Mouse (Mus musculus): ENCODE measurements at regions not wholly inside any gene's neighbourhood (a gene's known extent, or its start where the extent isn't known, plus 50 kb on each side); places are given as distances from the start of the nearest gene placed in this dataset.

DNA sequence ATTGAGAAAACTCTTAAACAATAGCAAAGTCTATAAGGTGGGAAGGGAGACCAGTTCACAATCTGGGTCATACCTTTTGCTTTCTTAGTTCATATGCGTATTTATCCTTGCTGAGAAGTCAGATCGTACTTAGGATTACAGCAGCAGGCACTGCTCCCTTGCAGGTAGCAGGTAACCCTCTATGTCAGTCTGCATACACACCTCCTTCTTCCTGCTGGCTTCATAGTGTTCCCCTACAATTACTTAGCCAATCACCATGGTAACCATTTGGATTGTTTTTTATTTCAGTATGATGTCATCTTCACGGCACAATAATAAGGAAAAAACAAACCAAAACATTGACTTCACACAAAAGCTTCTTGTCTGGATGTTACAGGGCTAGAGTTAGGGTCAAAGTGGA, 242.1 kb upstream of the Arglu1 start:
- DNase-seq = no peak
- Histone ChIP-seq H3K4me3 (replicated peaks; ENCODE audit: insufficient read depth, low read depth, low read length) (no peak overlapping the region), H3K27ac (ENCODE audit: insufficient read depth, low read length) (no peak overlapping the region), H3K27me3 (ENCODE audit: control insufficient read depth, insufficient read depth, low read length) (no peaks in the 10 kb centered on the region; the same call in 1 of the 2 replicates), H3K4me1 (ENCODE audit: control insufficient read depth, insufficient read depth, low read length) (no peaks in the 10 kb centered on the region)
- TF ChIP-seq CTCF (IDR thresholded peaks at IDR 0.05; ENCODE audit: borderline replicate concordance, insufficient read depth, low read depth, low read length) = no peak
- TF ChIP-seq POLR2A (IDR thresholded peaks at IDR 0.05; ENCODE audit: borderline replicate concordance, insufficient read depth, low read length) = no peak
- 67% methylated on average over 3 of the region's 3 CpGs for WGBS

DNA sequence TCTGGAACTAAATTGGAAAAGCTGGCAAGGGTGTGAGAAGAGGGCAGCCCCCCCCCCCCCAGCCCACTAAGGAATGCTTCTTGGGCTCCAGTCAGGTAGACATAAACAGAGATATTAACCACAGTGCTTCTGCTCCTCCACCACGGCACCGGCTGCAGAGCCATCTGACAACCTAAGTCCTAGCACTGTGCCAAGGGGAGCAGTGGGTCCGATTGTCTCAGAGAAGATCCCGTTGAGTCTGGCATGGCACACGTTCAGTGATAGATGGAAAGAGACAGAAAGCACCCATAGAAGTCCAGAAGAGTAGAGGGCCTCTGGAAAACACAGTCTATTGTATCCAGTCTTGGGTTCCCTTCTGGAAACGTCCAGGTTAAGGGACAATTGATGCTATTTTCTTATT, 241.4 kb upstream of the Arglu1 start:
- H3K27me3 ChIP-seq (ENCODE audit: control insufficient read depth, insufficient read depth, low read length) = no peaks in the 10 kb centered on the region; the same call in 1 of the 2 replicates

DNA sequence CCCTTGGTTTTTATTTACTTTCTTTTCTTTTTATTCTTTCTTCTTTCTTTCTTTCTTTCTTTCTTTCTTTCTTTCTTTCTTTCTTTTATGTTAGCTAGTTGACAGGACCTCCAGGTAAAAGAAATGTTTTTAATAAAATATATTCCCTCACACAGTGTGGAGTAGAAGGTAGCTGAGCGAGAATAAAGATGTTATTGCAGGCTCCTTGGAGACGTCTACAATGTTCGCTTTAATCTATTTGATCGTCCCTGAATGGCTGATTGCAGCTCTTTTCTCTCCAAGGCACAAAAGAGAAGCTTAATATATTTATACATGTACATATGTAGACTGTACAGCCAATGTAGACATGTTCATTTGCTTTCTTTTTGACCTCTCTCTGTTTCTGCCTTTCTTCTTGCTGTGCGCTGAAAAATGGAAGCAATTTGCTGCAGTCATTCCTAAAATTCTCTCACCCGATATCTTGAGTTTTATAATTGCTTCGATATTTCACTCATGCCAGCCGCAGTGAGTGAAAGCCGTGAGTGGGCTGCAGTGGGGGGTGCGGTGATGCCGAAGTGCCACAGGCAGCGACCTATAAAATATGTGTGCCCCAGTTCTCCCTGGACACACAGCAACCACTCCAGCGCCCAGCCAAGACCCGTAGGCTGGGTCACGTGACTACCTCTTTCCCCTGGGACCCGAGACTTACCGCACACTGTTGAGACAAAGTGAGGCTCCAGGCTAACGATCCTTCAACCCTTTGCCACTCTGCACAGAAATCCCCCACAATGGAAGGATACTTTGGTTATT, 237.9 kb upstream of the Arglu1 start:
- Histone ChIP-seq H3K4me3 (replicated peaks; ENCODE audit: insufficient read depth, low read depth, low read length) (no peak overlapping the region), H3K4me1 (ENCODE audit: control insufficient read depth, insufficient read depth, low read length) (no peaks in the 10 kb centered on the region)
- 74% methylated on average over 18 of the region's 18 CpGs for WGBS

More for the DNA sequence above, 241.4 kb upstream of the Arglu1 start:
- TF ChIP-seq POLR2A (IDR thresholded peaks at IDR 0.05; ENCODE audit: borderline replicate concordance, insufficient read depth, low read length) = no peak
- no peak for TF ChIP-seq CTCF (IDR thresholded peaks at IDR 0.05; ENCODE audit: borderline replicate concordance, insufficient read depth, low read depth, low read length)
- Histone ChIP-seq H3K27ac (ENCODE audit: insufficient read depth, low read length) (no peak overlapping the region), H3K4me3 (replicated peaks; ENCODE audit: insufficient read depth, low read depth, low read length) (no peak overlapping the region), H3K4me1 (ENCODE audit: control insufficient read depth, insufficient read depth, low read length) (no peaks in the 10 kb centered on the region)
- DNase-seq = no peak
- WGBS = 7% methylated on average over 6 of the region's 6 CpGs

DNA sequence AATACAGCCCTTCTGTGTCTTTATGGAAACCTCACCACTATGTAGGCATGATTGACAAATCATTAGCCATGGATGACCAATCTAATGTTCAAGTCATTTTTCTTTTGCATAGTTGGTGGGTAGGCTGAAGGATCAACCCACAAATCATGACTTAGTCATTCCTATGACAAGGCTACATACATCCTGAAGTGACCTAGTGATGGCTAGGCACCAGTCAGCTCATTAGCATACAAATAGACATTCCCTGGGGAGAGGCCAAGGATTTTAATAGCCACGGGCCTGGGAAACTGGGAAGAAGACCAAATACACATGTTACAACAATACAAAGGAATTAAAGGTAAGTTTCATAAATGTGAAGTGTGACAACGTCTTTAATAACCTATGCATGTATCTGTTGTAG, 231.1 kb upstream of the Arglu1 start:
- DNase-seq = no peak
- TF ChIP-seq POLR2A (IDR thresholded peaks at IDR 0.05; ENCODE audit: borderline replicate concordance, insufficient read depth, low read length) (no peak), CTCF (IDR thresholded peaks at IDR 0.05; ENCODE audit: borderline replicate concordance, insufficient read depth, low read depth, low read length) (no peak)
- WGBS = 12% methylated on average over 2 of the region's 2 CpGs

More for the DNA sequence above, 237.9 kb upstream of the Arglu1 start:
- H3K27ac ChIP-seq (ENCODE audit: insufficient read depth, low read length) = no peak overlapping the region
- H3K27me3 ChIP-seq (ENCODE audit: control insufficient read depth, insufficient read depth, low read length) = no peaks in the 10 kb centered on the region; the same call in 1 of the 2 replicates
- no peak for DNase-seq
- TF ChIP-seq POLR2A (IDR thresholded peaks at IDR 0.05; ENCODE audit: borderline replicate concordance, insufficient read depth, low read length) = no peak
- TF ChIP-seq CTCF (IDR thresholded peaks at IDR 0.05; ENCODE audit: borderline replicate concordance, insufficient read depth, low read depth, low read length) = no peak

DNA sequence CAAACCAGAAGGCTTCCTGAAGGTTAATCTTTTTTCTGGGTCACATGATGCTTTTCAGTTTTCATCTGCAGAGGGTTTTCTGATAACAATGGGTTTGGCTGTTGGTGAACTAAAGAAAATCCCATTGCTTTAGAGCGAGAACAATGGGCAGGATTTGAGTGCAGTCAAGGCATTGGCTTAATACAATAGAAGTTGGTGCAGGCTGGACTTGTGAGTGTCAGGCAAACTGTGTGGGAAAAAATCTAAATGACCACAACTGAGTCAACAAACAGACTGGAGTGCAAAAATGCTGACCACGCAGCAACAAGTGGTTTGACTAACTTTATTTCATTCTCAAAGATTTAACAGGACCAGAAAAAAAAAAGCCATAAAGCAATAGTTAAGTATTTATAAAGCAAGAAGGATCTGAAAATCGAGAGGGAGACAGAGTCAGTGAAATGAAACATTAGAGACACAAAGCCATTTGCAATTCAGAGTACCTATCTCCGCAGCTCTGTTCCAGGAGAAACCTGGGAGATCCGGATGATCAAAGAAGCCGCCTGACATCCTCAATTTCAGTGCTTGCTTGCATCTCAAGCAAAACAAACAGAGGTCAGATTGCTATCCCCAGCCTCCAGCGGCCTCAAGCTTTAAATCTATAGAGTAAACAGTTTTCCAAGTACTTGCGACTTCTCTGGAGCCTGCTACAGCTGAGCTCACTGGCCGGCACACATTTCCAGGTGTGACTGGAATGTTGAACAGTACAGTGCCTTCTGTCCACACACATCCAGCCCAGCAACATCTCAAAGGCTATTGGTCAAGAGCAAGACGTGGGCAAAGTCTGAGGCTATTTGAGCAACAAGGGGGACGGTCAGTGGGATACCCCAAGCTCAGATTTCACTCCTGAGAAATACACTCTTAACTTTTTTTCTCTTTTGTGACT, 229.5 kb upstream of the Arglu1 start:
- H3K27me3 ChIP-seq (ENCODE audit: control insufficient read depth, insufficient read depth, low read length) = no peaks in the 10 kb centered on the region; the same call in 1 of the 2 replicates
- H3K27ac ChIP-seq (ENCODE audit: insufficient read depth, low read length) = no peak overlapping the region
- TF ChIP-seq CTCF (IDR thresholded peaks at IDR 0.05; ENCODE audit: borderline replicate concordance, insufficient read depth, low read depth, low read length) (no peak), POLR2A (IDR thresholded peaks at IDR 0.05; ENCODE audit: borderline replicate concordance, insufficient read depth, low read length) (no peak)

More for the DNA sequence above, 231.1 kb upstream of the Arglu1 start:
- no peaks in the 10 kb centered on the region for H3K4me1 ChIP-seq (ENCODE audit: control insufficient read depth, insufficient read depth, low read length)
- no peak overlapping the region for H3K27ac ChIP-seq (ENCODE audit: insufficient read depth, low read length)
- H3K27me3 ChIP-seq (ENCODE audit: control insufficient read depth, insufficient read depth, low read length) = no peaks in the 10 kb centered on the region; the same call in 1 of the 2 replicates
- no peak overlapping the region for H3K4me3 ChIP-seq (replicated peaks; ENCODE audit: insufficient read depth, low read depth, low read length)

DNA sequence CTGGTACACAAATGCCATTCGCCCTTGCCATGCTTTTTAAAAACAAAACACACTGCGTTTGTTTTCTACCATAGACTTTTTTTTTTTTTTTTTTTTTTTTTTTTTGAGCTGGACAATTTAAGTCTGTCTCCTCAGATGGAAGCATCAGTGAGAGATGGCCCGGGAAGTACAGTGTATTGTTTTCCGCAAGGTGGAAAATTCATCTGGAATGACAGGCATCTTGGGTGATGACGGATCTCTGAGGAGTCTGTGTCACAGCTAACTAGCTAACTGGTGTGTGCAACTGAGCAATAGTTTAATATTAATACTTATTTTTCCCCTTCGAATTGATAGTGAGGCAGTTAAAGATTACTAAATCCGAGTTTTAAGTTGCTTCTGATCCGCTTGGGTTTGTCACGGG, 228.7 kb upstream of the Arglu1 start:
- no peak for DNase-seq
- TF ChIP-seq CTCF (IDR thresholded peaks at IDR 0.05; ENCODE audit: borderline replicate concordance, insufficient read depth, low read depth, low read length) = no peak
- no peak for TF ChIP-seq POLR2A (IDR thresholded peaks at IDR 0.05; ENCODE audit: borderline replicate concordance, insufficient read depth, low read length)
- H3K27ac ChIP-seq (ENCODE audit: insufficient read depth, low read length) = no peak overlapping the region
- H3K4me1 ChIP-seq (ENCODE audit: control insufficient read depth, insufficient read depth, low read length) = no peaks in the 10 kb centered on the region
- 58% methylated on average over 9 of the region's 9 CpGs for WGBS
- no peaks in the 10 kb centered on the region; the same call in 1 of the 2 replicates for H3K27me3 ChIP-seq (ENCODE audit: control insufficient read depth, insufficient read depth, low read length)
- H3K4me3 ChIP-seq (replicated peaks; ENCODE audit: insufficient read depth, low read depth, low read length) = no peak overlapping the region

More for the DNA sequence above, 229.5 kb upstream of the Arglu1 start:
- H3K4me3 ChIP-seq (replicated peaks; ENCODE audit: insufficient read depth, low read depth, low read length) = no peak overlapping the region
- DNase-seq = no peak
- 38% methylated on average over 11 of the region's 11 CpGs for WGBS
- no peaks in the 10 kb centered on the region for H3K4me1 ChIP-seq (ENCODE audit: control insufficient read depth, insufficient read depth, low read length)

DNA sequence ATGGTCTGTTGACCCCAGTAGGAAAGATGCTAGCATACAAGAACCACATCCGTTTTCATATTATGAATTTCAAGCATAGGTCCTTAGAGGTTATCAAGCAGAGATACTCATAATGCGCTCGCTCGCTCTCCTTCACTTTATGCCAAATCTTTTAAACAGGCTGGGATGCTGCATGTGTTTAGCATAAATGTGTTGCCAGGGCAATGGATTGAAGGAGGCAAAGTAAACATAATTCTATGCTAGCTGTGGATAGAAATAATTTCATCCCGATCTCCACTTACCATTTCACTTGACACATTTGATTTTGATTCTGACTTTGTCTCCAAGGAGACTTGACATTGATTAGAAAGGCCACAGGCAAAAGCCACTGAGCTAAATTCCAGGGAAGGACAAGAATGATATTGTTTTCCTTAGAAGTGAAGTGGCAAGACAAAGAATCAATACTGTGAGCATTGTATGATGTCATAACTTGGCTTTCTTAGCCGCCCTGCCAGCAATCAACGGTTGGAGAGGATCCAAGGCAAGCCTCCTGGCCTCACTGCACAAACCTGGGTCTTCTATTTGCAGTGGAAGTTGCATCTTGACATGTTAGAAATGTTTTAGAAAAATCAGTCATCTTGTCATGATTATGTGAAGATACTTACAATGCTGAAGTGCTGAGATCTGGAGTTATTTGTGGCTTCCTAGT, 217.3 kb upstream of the Arglu1 start:
- DNase-seq = no peak
- WGBS = 41% methylated on average over 7 of the region's 7 CpGs
- H3K27ac ChIP-seq (ENCODE audit: insufficient read depth, low read length) = no peak overlapping the region
- no peak overlapping the region for H3K4me3 ChIP-seq (replicated peaks; ENCODE audit: insufficient read depth, low read depth, low read length)
- no peaks in the 10 kb centered on the region for H3K27me3 ChIP-seq (ENCODE audit: control insufficient read depth, insufficient read depth, low read length)
- TF ChIP-seq POLR2A (IDR thresholded peaks at IDR 0.05; ENCODE audit: borderline replicate concordance, insufficient read depth, low read length) (no peak), CTCF (IDR thresholded peaks at IDR 0.05; ENCODE audit: borderline replicate concordance, insufficient read depth, low read depth, low read length) (no peak)
- no peaks in the 10 kb centered on the region for H3K4me1 ChIP-seq (ENCODE audit: control insufficient read depth, insufficient read depth, low read length)

All from cerebellum, adult 2 months (tissue).